Mouse (Mus musculus): Measurements from ENCODE around the gene Ddx5. TPM values are rescaled to one million over a fixed set of nuclear protein-coding genes. Genes with fewer than 3 reads are reported as not detected.

Gene Ddx5
- total and polyA plus RNA-seq, 3 experiments: 269 to 1,169 (median 505) TPM

- peak; percentile 38; the same call in 1 of the 2 replicates for TF ChIP-seq ELF1 (IDR thresholded peaks at IDR 0.05; ENCODE audit: low read depth, low read length)
- TF ChIP-seq PAX5 (IDR thresholded peaks at IDR 0.05; ENCODE audit: low read length): no peak
- peak; percentile 81 for TF ChIP-seq IRF4 (IDR thresholded peaks at IDR 0.05; ENCODE audit: low read depth, low read length)
- peak; percentile 78 for TF ChIP-seq MEF2A (IDR thresholded peaks at IDR 0.05; ENCODE audit: borderline replicate concordance, low read depth, low read length)
- 0 out of 2 replicates have a peak, but pooled peaks have one; percentile 38 for TF ChIP-seq JUND (conservative IDR thresholded peaks at IDR 0.05; ENCODE audit: low read depth, low read length)
- TF ChIP-seq MYC (IDR thresholded peaks at IDR 0.05; ENCODE audit: low read depth, low read length): peak; percentile 83
- TF ChIP-seq MAX (IDR thresholded peaks at IDR 0.05; ENCODE audit: low read length): 0 out of 2 replicates have a peak, but pooled peaks have one; percentile 15
- TF ChIP-seq EP300 (IDR thresholded peaks at IDR 0.05; ENCODE audit: low read length): peak; percentile 87
- 0 out of 2 replicates have a peak, but pooled peaks have one; percentile 27 for TF ChIP-seq POLR2A (IDR thresholded peaks at IDR 0.05; ENCODE audit: low read depth, low read length)
- TF ChIP-seq KAT2A (IDR thresholded peaks at IDR 0.05; ENCODE audit: insufficient replicate concordance, low read length): no peak
- TF ChIP-seq SIN3A (IDR thresholded peaks at IDR 0.05; ENCODE audit: low read length): peak; percentile 59; the same call in 1 of the 2 replicates
- peak; percentile 51; the same call in 1 of the 2 replicates for TF ChIP-seq ETS1 (conservative IDR thresholded peaks at IDR 0.05; ENCODE audit: low read depth, low read length)
- no peak for TF ChIP-seq HCFC1 (IDR thresholded peaks at IDR 0.05; ENCODE audit: low read depth, low read length)
- peak; percentile 69 for TF ChIP-seq BHLHE40 (IDR thresholded peaks at IDR 0.05; ENCODE audit: low read depth, low read length)
- TF ChIP-seq CTCF (conservative IDR thresholded peaks at IDR 0.05 in 1 of 2, IDR thresholded peaks at IDR 0.05 in 1 of 2; ENCODE audit: low read depth in 2 of 2, low read length in 2 of 2): no peak
- 0 out of 2 replicates have a peak, but pooled peaks have one; percentile 32 for TF ChIP-seq TBP (conservative IDR thresholded peaks at IDR 0.05; ENCODE audit: low read depth, low read length)
- Histone ChIP-seq H3K4me2 (ENCODE audit: insufficient read depth, low read depth, poor library complexity, severe bottlenecking) (no peak overlapping the region), H3K9ac (ENCODE audit: insufficient read depth, low read depth) (no peak overlapping the region), H3K4me3 (replicated peaks in 1 of 3; ENCODE audit: low read depth in 2 of 3, low read length in 2 of 3, poor library complexity in 1 of 3) (no peak overlapping the region), H3K27ac (ENCODE audit: insufficient read depth, low read depth) (peak overlapping the region; percentile 58; the same call in 1 of the 2 replicates), H3K36me3 (replicated peaks in 1 of 2; ENCODE audit: control insufficient read depth in 1 of 2, insufficient read depth in 1 of 2, low read length in 1 of 2) (peaks cover 21 to 51% of the 10 kb centered on the region in 2 experiments), H3K9me3 (replicated peaks; ENCODE audit: low read length) (peaks cover 3% of the 10 kb centered on the region), H3K27me3 (replicated peaks) (no peaks in the 10 kb centered on the region), H3K4me1 (ENCODE audit: control insufficient read depth in 1 of 2, insufficient read depth in 2 of 2) (peaks cover 35 to 73% of the 10 kb centered on the region in 2 experiments), H3K79me2 (replicated peaks; ENCODE audit: control insufficient read depth, extremely low read depth, insufficient read depth, poor library complexity, severe bottlenecking) (no peaks in the 10 kb centered on the region)
- dilution Hi-C loops (cut with MboI; ENCODE audit: extremely low pct_ligation_motif_present, extremely low pct_unique_long_range_greater_than_20kb, low sequenced_read_pairs) (no loop called here), in situ Hi-C loops (cut with MboI; ENCODE audit: low pct_ligation_motif_present, low pct_unique_long_range_greater_than_20kb, low sequenced_read_pairs) (loop anchor here (10.0 to 25.0 kb wide), 3 partner anchors 114 to 447 kb away; partner anchors contain the start of genes Cd79b and Gh)
- peak; percentile 77 for DNase-seq (ENCODE audit: extremely low read depth)
Measured at GRCm38 (mm10) chr11:106759028-106759427, 30.0 kb downstream of the Ddx5 start.

GRCm38 (mm10) chr11:106755583-106755982 lies 33.4 kb downstream of the Ddx5 start:
- no peak overlapping the region for H3K9ac ChIP-seq (ENCODE audit: insufficient read depth, low read depth)
- dilution Hi-C loops (cut with MboI; ENCODE audit: extremely low pct_ligation_motif_present, extremely low pct_unique_long_range_greater_than_20kb, low sequenced_read_pairs): no loop called here
- no peak for DNase-seq (ENCODE audit: extremely low read depth)
- peaks cover 24 to 63% of the 10 kb centered on the region in 2 experiments for H3K4me1 ChIP-seq (ENCODE audit: control insufficient read depth in 1 of 2, insufficient read depth in 2 of 2)
- no peaks in the 10 kb centered on the region for H3K27me3 ChIP-seq (replicated peaks)
- no peak overlapping the region for H3K27ac ChIP-seq (ENCODE audit: insufficient read depth, low read depth)
- no peak for TF ChIP-seq MAX (IDR thresholded peaks at IDR 0.05; ENCODE audit: low read length)
- TF ChIP-seq MEF2A (IDR thresholded peaks at IDR 0.05; ENCODE audit: borderline replicate concordance, low read depth, low read length): no peak
- no peak for TF ChIP-seq USF1 (IDR thresholded peaks at IDR 0.05; ENCODE audit: low read depth, low read length)
- no peak for TF ChIP-seq MAZ (IDR thresholded peaks at IDR 0.05; ENCODE audit: low read depth, low read length)
- no peak for TF ChIP-seq NELFE (IDR thresholded peaks at IDR 0.05; ENCODE audit: low read depth, low read length)
- TF ChIP-seq JUND (conservative IDR thresholded peaks at IDR 0.05; ENCODE audit: low read depth, low read length): no peak
- no peak for TF ChIP-seq EP300 (IDR thresholded peaks at IDR 0.05; ENCODE audit: low read length)
- TF ChIP-seq CTCF (conservative IDR thresholded peaks at IDR 0.05 in 1 of 2, IDR thresholded peaks at IDR 0.05 in 1 of 2; ENCODE audit: low read depth in 2 of 2, low read length in 2 of 2): no peak
- TF ChIP-seq UBTF (IDR thresholded peaks at IDR 0.05; ENCODE audit: low read depth, low read length): no peak
- no peak for TF ChIP-seq NRF1 (IDR thresholded peaks at IDR 0.05; ENCODE audit: low read depth, low read length)
- no peak for TF ChIP-seq ZKSCAN1 (IDR thresholded peaks at IDR 0.05; ENCODE audit: borderline replicate concordance, low read depth, low read length)
- no peak for TF ChIP-seq MXI1 (IDR thresholded peaks at IDR 0.05; ENCODE audit: low read depth, low read length)
- no peak for TF ChIP-seq BHLHE40 (IDR thresholded peaks at IDR 0.05; ENCODE audit: low read depth, low read length)
- no peak for TF ChIP-seq PAX5 (IDR thresholded peaks at IDR 0.05; ENCODE audit: low read length)
- TF ChIP-seq SMC3 (IDR thresholded peaks at IDR 0.05; ENCODE audit: low read depth, low read length): no peak
- TF ChIP-seq USF2 (conservative IDR thresholded peaks at IDR 0.05; ENCODE audit: low read depth, low read length): no peak
- no peak for TF ChIP-seq ZC3H11A (IDR thresholded peaks at IDR 0.05; ENCODE audit: low read depth, low read length)
- TF ChIP-seq IRF4 (IDR thresholded peaks at IDR 0.05; ENCODE audit: low read depth, low read length): no peak
- no peak for TF ChIP-seq ETS1 (conservative IDR thresholded peaks at IDR 0.05; ENCODE audit: low read depth, low read length)
- no peak for TF ChIP-seq MAFK (IDR thresholded peaks at IDR 0.05; ENCODE audit: insufficient replicate concordance, low read length)
- in situ Hi-C loops (cut with MboI; ENCODE audit: low pct_ligation_motif_present, low pct_unique_long_range_greater_than_20kb, low sequenced_read_pairs): loop anchor here (10.0 to 25.0 kb wide), 3 partner anchors 111 to 443 kb away; partner anchors contain the start of genes Cd79b and Gh
- H3K4me3 ChIP-seq (replicated peaks in 1 of 3; ENCODE audit: low read depth in 2 of 3, low read length in 2 of 3, poor library complexity in 1 of 3): no peak overlapping the region
- H3K36me3 ChIP-seq (replicated peaks in 1 of 2; ENCODE audit: control insufficient read depth in 1 of 2, insufficient read depth in 1 of 2, low read length in 1 of 2): peaks cover 21 to 55% of the 10 kb centered on the region in 2 experiments
- H3K79me2 ChIP-seq (replicated peaks; ENCODE audit: control insufficient read depth, extremely low read depth, insufficient read depth, poor library complexity, severe bottlenecking): no peaks in the 10 kb centered on the region
- no peak overlapping the region for H3K4me2 ChIP-seq (ENCODE audit: insufficient read depth, low read depth, poor library complexity, severe bottlenecking)
- H3K9me3 ChIP-seq (replicated peaks; ENCODE audit: low read length): peaks cover 3% of the 10 kb centered on the region
